Mouse (Mus musculus): ENCODE data around the gene B4galt1. TPM values are rescaled to one million over a fixed set of nuclear protein-coding genes. Genes with fewer than 3 reads are reported as not detected.
"Not testable (repeated sequence)": the region's sequence is repeated elsewhere in the genome, so short reads cannot be mapped to it uniquely, and the experiment has no call there.

The B4galt1 gene
- total RNA-seq, 2 experiments from 2014 or later = 5.0 to 8.2 TPM

DNA sequence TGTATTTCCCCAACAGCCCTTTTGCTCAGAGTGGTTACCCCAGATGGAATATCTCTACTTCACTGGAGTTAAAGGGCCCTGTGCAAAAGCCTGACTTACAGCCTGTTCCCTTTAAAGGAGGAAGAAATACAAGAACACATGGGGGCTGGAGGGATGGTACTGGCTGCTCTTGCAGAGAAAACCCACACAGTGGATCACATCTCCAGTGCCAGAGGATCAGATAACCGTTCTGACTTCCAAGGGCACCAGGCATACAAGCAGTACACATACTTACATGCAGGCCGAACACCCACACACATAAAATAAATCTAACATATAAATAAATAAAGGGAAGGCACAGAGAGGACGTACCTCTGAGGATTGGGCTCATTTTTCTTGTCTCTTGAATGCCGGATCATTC, 46.4 kb downstream of the B4galt1 start:
- DNase-seq (ENCODE audit: extremely low spot score in 1 of 2, low spot score in 2 of 2) = no peak
- intact Hi-C loops (cut with DNase I) = no loop called here
- no peak overlapping the region for H3K27ac ChIP-seq
- no peak for TF ChIP-seq CTCF (IDR thresholded peaks at IDR 0.05)
- no peak overlapping the region for H3K4me3 ChIP-seq

DNA sequence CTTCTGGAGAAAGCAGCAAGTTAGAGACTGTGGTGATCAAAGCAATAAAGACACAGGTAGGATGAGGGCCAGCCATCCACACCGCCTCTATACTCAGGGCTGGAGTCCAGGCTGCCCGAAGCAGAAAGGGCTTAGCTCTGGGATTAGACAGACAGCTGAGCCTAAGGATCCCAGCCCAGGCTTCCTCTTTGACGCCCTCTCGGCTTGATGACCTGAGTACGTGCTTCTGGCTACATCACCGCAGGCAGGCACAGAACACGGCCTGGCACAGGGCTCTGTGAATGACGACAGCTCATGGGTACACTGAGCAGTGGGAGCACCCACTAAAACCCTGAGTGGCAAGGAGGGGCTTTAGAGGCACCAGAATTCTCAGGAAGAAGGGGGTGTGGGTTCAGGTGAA, 48.4 kb downstream of the B4galt1 start:
- no peak for DNase-seq (ENCODE audit: extremely low spot score in 1 of 2, low spot score in 2 of 2)
- H3K27ac ChIP-seq = no peak overlapping the region
- TF ChIP-seq CTCF (IDR thresholded peaks at IDR 0.05) = no peak
- no peak overlapping the region for H3K4me3 ChIP-seq
- intact Hi-C loops (cut with DNase I) = no loop called here

DNA sequence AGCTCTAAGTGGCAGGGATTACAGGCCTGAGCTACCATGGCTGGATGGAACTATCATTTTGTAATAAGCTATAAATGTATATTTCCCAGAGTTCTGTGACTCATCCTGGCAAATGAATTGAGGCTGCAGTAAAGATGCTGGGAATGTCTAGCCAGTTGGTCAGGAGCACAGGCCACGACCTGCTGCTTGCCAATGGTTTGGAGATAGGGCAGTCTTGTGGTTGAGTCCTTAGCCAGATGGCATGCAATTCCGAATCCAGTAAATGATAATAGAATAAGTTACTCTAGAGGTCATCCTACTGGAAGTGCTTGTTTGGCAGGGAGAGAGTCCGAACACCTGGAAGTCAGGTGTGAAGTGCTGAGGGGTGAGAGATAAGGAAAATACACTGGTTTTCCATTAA, 51.0 kb downstream of the B4galt1 start:
- no peak for DNase-seq (ENCODE audit: extremely low spot score in 1 of 2, low spot score in 2 of 2)
- Histone ChIP-seq H3K4me3 (no peak overlapping the region), H3K27ac (no peak overlapping the region)
- intact Hi-C loops (cut with DNase I) = no loop called here
- no peak for TF ChIP-seq CTCF (IDR thresholded peaks at IDR 0.05)

DNA sequence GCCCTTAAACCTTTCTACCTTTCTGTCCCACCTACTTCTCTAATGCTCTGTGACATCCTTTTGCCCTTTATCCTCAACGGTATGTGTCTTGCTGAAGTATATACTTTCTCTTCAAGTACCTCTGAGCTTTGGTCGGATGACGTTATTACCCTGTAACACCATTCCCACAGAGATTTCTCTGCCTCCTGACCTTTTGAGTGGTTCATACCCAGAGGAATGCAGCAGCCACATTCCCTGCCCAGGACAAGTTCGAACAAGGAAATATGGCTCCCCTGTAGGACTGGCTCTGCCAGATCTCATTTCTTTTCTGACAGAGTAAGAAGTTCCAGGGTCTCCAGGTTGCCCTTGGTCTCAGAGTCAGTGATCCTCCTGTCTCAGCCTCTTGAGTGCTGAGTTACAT, 51.9 kb downstream of the B4galt1 start:
- Histone ChIP-seq H3K27ac (no peak overlapping the region), H3K4me3 (no peak overlapping the region)
- no peak for DNase-seq (ENCODE audit: extremely low spot score in 1 of 2, low spot score in 2 of 2)
- TF ChIP-seq CTCF (IDR thresholded peaks at IDR 0.05) = no peak
- intact Hi-C loops (cut with DNase I) = no loop called here

DNA sequence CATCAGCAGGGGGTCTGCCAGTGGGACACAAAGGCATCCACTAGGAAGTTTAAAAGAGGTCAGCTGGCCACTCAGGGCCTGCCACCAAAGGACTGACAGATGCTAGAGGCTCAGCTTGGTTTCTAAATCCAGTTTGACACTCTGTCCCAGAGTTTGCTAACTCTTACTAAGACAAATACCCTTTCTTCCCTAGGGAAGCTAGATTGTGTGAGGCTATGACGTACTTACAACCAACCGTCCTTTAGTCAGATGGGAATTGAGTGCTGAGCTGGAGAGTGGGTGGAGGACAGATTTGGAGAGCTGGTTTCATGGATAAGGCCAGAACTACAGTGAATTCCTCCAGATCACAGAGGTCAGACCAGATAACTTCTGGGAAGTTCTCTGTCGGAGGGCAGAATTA, 52.9 kb downstream of the B4galt1 start:
- TF ChIP-seq CTCF (IDR thresholded peaks at IDR 0.05) = no peak
- Histone ChIP-seq H3K4me3 (no peak overlapping the region), H3K27ac (no peak overlapping the region)
- DNase-seq (ENCODE audit: extremely low spot score in 1 of 2, low spot score in 2 of 2) = no peak
- intact Hi-C loops (cut with DNase I) = no loop called here

DNA sequence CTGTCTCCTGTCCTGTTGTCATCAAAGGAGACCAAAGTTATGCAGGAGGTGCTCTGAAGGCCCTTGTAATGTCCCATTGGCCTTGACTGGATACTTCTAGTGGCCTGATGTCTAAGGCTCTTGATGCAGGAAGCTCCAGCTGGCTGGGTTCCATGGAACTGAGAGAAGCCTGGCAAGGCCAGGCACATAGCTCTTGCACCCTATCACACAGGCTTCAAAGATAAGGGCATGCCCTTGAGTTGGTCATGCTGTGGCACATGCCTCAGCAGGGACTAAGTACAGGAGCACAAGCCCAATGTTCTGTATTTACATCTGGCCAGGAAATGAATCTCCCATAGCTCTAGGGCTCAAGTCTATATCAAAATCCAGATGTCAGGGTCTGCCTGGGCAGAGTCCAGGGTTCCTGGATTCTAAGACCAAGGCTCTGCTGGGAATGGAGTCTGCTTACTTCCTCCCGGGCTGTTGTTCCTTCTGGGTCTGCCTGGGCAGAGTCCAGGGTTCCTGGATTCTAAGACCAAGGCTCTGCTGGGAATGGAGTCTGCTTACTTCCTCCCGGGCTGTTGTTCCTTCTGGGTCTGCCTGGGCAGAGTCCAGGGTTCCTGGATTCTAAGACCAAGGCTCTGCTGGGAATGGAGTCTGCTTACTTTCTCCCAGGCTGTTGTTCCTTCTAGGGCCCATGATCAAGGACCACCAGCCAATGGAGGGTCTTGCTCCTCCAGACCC, 54.8 kb downstream of the B4galt1 start:
- intact Hi-C loops (cut with DNase I); H3K27ac ChIP-seq; DNase-seq (ENCODE audit: extremely low spot score in 1 of 2, low spot score in 2 of 2); H3K4me3 ChIP-seq: not testable (repeated sequence)

DNA sequence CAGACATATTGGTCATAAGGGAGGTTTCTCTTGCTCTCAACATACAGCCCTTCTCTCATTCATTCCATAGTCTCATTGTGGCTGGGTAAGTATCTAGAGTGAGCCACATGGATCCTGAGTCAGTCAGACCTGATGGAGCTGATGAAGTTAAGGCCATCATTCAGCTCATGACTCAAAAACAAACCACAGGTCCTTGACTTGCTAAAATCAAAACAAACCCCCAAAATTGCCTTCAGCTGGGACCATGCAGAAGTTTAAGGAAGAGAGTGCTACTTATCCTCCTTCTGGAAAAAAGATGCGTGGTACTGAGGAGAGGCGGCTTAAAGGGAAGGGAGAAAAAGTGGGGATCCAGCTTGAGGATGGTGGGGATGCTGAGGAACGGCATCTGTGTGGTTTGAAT, 58.0 kb downstream of the B4galt1 start:
- intact Hi-C loops (cut with DNase I) = no loop called here
- DNase-seq (ENCODE audit: extremely low spot score in 1 of 2, low spot score in 2 of 2) = no peak
- no peak overlapping the region for H3K4me3 ChIP-seq

DNA sequence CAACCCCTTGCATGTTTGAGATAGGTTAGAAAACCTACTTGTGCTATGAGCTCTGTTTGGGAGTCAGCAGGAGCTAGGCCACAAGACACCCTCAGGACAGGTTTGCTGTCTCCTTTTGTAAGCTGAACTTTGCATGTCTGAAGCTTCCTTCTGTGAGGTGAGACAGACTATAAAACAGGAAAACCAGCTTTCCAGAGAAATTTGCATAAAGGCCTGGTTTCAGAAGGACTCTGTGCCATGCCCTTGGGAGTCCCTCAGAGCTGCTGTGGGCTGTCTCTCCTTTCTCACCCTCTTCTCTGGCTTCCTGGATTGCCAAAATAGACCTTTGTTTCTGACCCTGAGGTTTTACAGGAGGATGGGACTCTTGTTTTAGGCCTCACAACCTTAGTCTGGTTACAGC, 59.5 kb downstream of the B4galt1 start:
- intact Hi-C loops (cut with DNase I) = no loop called here
- DNase-seq (ENCODE audit: extremely low spot score in 1 of 2, low spot score in 2 of 2) = no peak
- TF ChIP-seq CTCF (IDR thresholded peaks at IDR 0.05) = no peak
- Histone ChIP-seq H3K4me3 (no peak overlapping the region), H3K27ac (no peak overlapping the region)

More for the DNA sequence above, 58.0 kb downstream of the B4galt1 start:
- TF ChIP-seq CTCF (IDR thresholded peaks at IDR 0.05) = no peak
- no peak overlapping the region for H3K27ac ChIP-seq

DNA sequence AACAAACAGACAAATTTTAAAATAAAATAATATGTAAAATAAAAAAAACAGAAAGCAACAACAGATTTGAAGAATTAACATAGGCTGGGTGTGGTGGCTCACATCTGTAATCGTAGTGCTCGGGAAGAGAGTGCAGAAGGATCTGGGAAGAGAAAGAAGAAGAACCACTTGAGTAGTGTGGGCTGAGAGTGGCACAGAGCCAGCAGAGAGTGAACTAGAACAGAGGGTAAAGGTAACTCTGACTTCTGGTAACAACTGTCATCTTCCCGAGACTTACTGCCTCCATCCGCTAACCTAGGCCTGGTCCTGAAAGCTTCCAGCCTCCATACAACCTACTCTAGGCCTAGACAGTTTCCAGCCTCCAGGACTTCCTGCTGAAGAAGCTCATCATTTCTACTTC, 62.6 kb downstream of the B4galt1 start:
- no peak for TF ChIP-seq CTCF (IDR thresholded peaks at IDR 0.05)
- Histone ChIP-seq H3K27ac (no peak overlapping the region), H3K4me3 (no peak overlapping the region)
- DNase-seq (ENCODE audit: extremely low spot score in 1 of 2, low spot score in 2 of 2) = no peak
- intact Hi-C loops (cut with DNase I) = no loop called here

DNA sequence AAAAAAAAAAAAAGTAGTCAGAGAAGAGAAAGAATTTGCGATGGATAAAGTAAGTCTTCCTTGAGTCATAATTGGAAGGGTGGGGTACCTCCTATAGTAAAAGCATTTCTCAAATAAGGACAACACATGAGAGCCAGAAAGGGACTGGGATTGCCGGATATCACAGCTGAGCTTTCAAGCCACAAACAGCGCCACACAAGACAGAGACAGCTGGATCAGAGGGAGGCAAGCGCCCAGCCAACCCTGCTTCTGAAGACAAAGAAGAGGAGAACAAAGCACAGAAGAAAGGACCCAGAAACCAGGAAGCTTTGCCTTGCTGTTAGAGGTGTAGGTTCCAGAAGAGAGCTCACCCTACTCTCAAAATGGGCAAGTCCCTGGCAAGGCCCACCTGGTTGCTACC, 67.2 kb downstream of the B4galt1 start:
- intact Hi-C loops (cut with DNase I) = no loop called here
- Histone ChIP-seq H3K27ac (no peak overlapping the region), H3K4me3 (no peak overlapping the region)
- no peak for TF ChIP-seq CTCF (IDR thresholded peaks at IDR 0.05)
- DNase-seq (ENCODE audit: extremely low spot score in 1 of 2, low spot score in 2 of 2) = no peak

DNA sequence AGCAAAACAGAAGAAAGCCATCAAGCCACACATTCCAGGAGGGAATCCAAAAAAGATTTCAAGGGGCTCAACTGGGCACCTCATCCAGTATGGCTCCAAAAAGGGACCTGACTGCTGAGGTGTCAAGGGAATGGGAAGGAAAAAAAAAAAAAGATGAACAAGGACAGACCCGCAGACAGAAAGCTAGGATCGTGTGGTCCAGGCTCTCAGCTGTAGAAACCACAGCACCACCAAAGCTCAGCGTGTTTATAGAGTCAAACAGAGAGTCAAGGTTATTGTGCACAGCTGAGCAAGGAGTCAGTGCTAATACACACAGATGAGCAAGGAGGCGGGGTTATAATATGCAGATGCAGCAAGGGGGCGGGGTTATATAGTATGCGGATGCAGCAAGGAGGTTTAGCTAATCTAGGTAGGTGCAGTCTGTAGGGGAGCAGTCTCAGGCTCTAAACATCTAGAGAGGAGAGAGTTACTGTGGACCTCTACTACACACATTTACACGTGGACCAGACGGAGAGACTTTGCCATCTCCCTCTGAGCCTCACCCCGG, 68.1 kb downstream of the B4galt1 start:
- Histone ChIP-seq H3K27ac (no peak overlapping the region), H3K4me3 (no peak overlapping the region)
- no peak for TF ChIP-seq CTCF (IDR thresholded peaks at IDR 0.05)
- DNase-seq (ENCODE audit: extremely low spot score in 1 of 2, low spot score in 2 of 2) = no peak
- intact Hi-C loops (cut with DNase I) = no loop called here

DNA sequence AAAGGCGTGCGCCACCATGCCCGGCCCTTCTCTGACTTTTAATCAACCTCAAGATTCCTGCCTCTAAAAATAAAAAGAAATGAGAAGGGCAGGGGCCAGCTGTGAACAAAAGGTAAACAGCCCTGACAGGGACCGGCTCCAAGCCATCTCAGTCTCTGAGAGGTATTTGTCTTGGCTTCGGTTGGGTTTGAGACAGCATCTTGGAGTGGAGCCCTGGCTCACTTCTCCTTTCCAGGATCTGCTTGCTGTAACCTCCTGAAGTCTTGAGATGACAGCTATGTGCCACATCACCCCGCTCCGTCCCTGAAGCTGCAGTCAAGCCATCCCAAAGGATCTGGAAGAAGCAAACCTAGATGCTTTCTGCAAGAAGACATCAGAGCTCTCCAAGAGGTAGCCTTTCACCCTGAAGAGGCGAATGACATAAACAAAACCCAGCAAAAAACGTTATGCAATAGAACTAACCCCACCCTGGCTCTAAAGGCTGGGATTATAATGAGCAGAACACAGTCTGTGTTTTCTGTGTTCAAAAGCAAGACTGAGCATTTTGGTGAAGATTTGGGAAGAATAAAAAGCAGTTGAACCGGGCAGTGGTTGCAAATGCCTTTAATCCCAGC, 69.1 kb downstream of the B4galt1 start:
- H3K4me3 ChIP-seq = no peak overlapping the region
- intact Hi-C loops (cut with DNase I) = no loop called here
- TF ChIP-seq CTCF (IDR thresholded peaks at IDR 0.05) = no peak
- no peak for DNase-seq (ENCODE audit: extremely low spot score in 1 of 2, low spot score in 2 of 2)
- H3K27ac ChIP-seq = no peak overlapping the region

DNA sequence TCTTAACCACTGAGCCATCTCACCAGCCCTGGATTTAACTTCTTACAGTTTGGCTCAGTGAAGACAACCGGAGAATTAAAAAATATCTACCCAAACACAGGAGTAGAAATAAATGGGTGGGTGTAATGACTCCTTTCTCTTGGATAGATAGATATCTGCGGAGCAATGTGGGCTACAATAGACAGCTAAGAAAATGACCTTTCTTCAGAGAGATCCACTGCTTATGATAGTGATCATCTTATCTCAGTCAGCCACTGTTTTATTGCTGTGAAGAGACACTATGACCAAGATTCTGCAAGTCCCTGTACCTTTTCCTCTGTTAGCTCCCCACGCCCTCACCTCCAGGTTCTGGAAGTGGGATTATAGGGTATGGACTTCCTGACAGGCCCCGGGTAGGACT, 70.8 kb downstream of the B4galt1 start:
- intact Hi-C loops (cut with DNase I) = no loop called here
- no peak for TF ChIP-seq CTCF (IDR thresholded peaks at IDR 0.05)
- Histone ChIP-seq H3K4me3 (no peak overlapping the region), H3K27ac (no peak overlapping the region)
- no peak for DNase-seq (ENCODE audit: extremely low spot score in 1 of 2, low spot score in 2 of 2)
